9 mouse cellular contexts compared by ENCODE assay signal in genomic region chr15:78914091-78914822, GRCm38 (mm10). TPM values are rescaled to one million over a fixed set of nuclear protein-coding genes. Genes with fewer than 3 reads are reported as not detected.
DNase-seq lines count a peak whose midpoint lies in the region; ATAC-seq and TF ChIP-seq lines count a peak whose summit lies in the region.
"Had no signal": no experiment of that assay in that cellular context is flagged by ENCODE, and none has a peak within 500 bp of the region (broad histone marks: within the 10 kb centered on the region; RNA-seq: fewer than 3 reads in every experiment).

No protein-coding gene starts in this region.

- peak overlapping the region; percentile 90 for H3K27ac ChIP-seq in kidney, embryonic 14.5 days (ENCODE audit: low read depth, low read length)
- H3K27ac ChIP-seq in MEL (ENCODE audit: control insufficient read depth, low read depth, low read length): peak overlapping the region; percentile 35
- peak overlapping the region; percentile 97 for H3K27ac ChIP-seq in hindbrain, embryonic 16.5 days (ENCODE audit: low read depth, low read length)
- H3K27ac ChIP-seq in midbrain, embryonic 12.5 days (replicated peaks): peak overlapping the region; percentile 92

- TF ChIP-seq EP300 in MEL (IDR thresholded peaks at IDR 0.05; ENCODE audit: low read depth in 1 of 2, low read length in 2 of 2): no peak

- H3K4me1 ChIP-seq in kidney, embryonic 14.5 days (ENCODE audit: control insufficient read depth, insufficient read depth, low read length): peaks cover 26% of the 10 kb centered on the region
- H3K4me1 ChIP-seq in MEL (ENCODE audit: control insufficient read depth in 1 of 2, insufficient read depth in 2 of 2, low read length in 2 of 2): peaks cover 2 to 26% of the 10 kb centered on the region in 2 experiments
- peaks cover 25% of the 10 kb centered on the region for H3K4me1 ChIP-seq in hindbrain, embryonic 16.5 days (ENCODE audit: control insufficient read depth, insufficient read depth, low read depth, low read length)
- H3K4me1 ChIP-seq in midbrain, embryonic 12.5 days: peaks cover 31% of the 10 kb centered on the region

- no peaks in the 10 kb centered on the region for H3K9me3 ChIP-seq in kidney, embryonic 14.5 days (ENCODE audit: control insufficient read depth, low read length)
- no peaks in the 10 kb centered on the region for H3K9me3 ChIP-seq in MEL (replicated peaks; ENCODE audit: insufficient read depth, low read length)
- no peaks in the 10 kb centered on the region for H3K9me3 ChIP-seq in hindbrain, embryonic 16.5 days (ENCODE audit: control insufficient read depth, low read length)
- no peaks in the 10 kb centered on the region for H3K9me3 ChIP-seq in midbrain, embryonic 12.5 days

- H3K4me3 ChIP-seq in kidney, embryonic 14.5 days (ENCODE audit: low read length): peak overlapping the region; percentile 73
- peak overlapping the region; percentile 63 to 74 for H3K4me3 ChIP-seq in MEL (ENCODE audit: control insufficient read depth in 1 of 2, insufficient read depth in 1 of 2, low read depth in 2 of 2, low read length in 2 of 2)
- H3K4me3 ChIP-seq in hindbrain, embryonic 16.5 days (ENCODE audit: low read length): peak overlapping the region; percentile 77
- peak overlapping the region; percentile 63 for H3K4me3 ChIP-seq in midbrain, embryonic 12.5 days

- DNase-seq in kidney, postnatal 36 days: no peak
- DNase-seq in MEL (ENCODE audit: low read depth, low spot score): peak; percentile 67
- peak; percentile 84 for DNase-seq in embryo, embryonic 11 days
- peak; percentile 55 for DNase-seq in testis, postnatal 14 days (ENCODE audit: low spot score)
- no peak for DNase-seq in layer of hippocampus, adult 8-10 months (ENCODE audit: low spot score in 2 of 2)

- no peak for TF ChIP-seq RAD21 in MEL (IDR thresholded peaks at IDR 0.05; ENCODE audit: low read depth, low read length)

- under 1% methylated on average over 82 of the region's 87 CpGs for whole genome bisulfite sequencing in kidney, embryonic 14.5 days
- WGBS in hindbrain, embryonic 16.5 days: under 1% methylated on average over 50 of the region's 87 CpGs
- under 1% methylated on average over 87 of the region's 87 CpGs for WGBS in midbrain, embryonic 12.5 days

- TF ChIP-seq CTCF in MEL (IDR thresholded peaks at IDR 0.05 in 2 of 3, conservative IDR thresholded peaks at IDR 0.05 in 1 of 3; ENCODE audit: control insufficient read depth in 1 of 3, insufficient read depth in 1 of 3, low read depth in 2 of 3, low read length in 3 of 3, poor library complexity in 1 of 3, severe bottlenecking in 1 of 3): no peak

- peak overlapping the region; percentile 97 for H3K4me2 ChIP-seq in kidney, embryonic 14.5 days (replicated peaks; ENCODE audit: low read depth, low read length)
- peak overlapping the region; percentile 87 for H3K4me2 ChIP-seq in hindbrain, embryonic 16.5 days (ENCODE audit: low read length)
- peak overlapping the region; percentile 86 for H3K4me2 ChIP-seq in midbrain, embryonic 12.5 days (replicated peaks)

- H3K36me3 ChIP-seq in kidney, embryonic 14.5 days (ENCODE audit: control insufficient read depth, insufficient read depth, low read length): peaks cover 35% of the 10 kb centered on the region
- H3K36me3 ChIP-seq in MEL (ENCODE audit: control insufficient read depth in 1 of 2, insufficient read depth in 2 of 2, low read length in 2 of 2): peaks cover 4 to 10% of the 10 kb centered on the region in 2 experiments; a peak in 3 of 4 replicates
- peaks cover 4% of the 10 kb centered on the region for H3K36me3 ChIP-seq in hindbrain, embryonic 16.5 days (ENCODE audit: control insufficient read depth, insufficient read depth, low read length)
- peaks cover 17% of the 10 kb centered on the region for H3K36me3 ChIP-seq in midbrain, embryonic 12.5 days

- peak; percentile 53 for ATAC-seq in kidney, embryonic 14.5 days (ENCODE audit: low FRiP score, low TSS enrichment)
- ATAC-seq in hindbrain, embryonic 16.5 days: peak; percentile 69
- peak; percentile 59 for ATAC-seq in midbrain, embryonic 12.5 days (ENCODE audit: low FRiP score, low read depth)

- H3K79me2 ChIP-seq in MEL (ENCODE audit: control insufficient read depth, insufficient read depth, low read length, poor library complexity): peaks cover 21% of the 10 kb centered on the region

- peak overlapping the region; percentile 82 for H3K9ac ChIP-seq in kidney, embryonic 14.5 days (ENCODE audit: low read depth, low read length)
- H3K9ac ChIP-seq in MEL (ENCODE audit: control insufficient read depth, low read depth, low read length, poor library complexity, severe bottlenecking): peak overlapping the region; percentile 73
- peak overlapping the region; percentile 85 for H3K9ac ChIP-seq in hindbrain, embryonic 16.5 days (ENCODE audit: low read depth, low read length)
- peak overlapping the region; percentile 76 for H3K9ac ChIP-seq in midbrain, embryonic 12.5 days (replicated peaks)

- H3K27me3 ChIP-seq in kidney, embryonic 14.5 days (ENCODE audit: control insufficient read depth, insufficient read depth, low read length): no peaks in the 10 kb centered on the region
- no peaks in the 10 kb centered on the region for H3K27me3 ChIP-seq in MEL (ENCODE audit: control insufficient read depth in 1 of 2, insufficient read depth in 2 of 2, low read length in 2 of 2)
- H3K27me3 ChIP-seq in hindbrain, embryonic 16.5 days (replicated peaks; ENCODE audit: control insufficient read depth, insufficient read depth, low read length): no peaks in the 10 kb centered on the region
- H3K27me3 ChIP-seq in midbrain, embryonic 12.5 days: peaks cover 4% of the 10 kb centered on the region; the same call in 1 of the 2 replicates

- no peak for TF ChIP-seq POLR2A in MEL (IDR thresholded peaks at IDR 0.05; ENCODE audit: control insufficient read depth in 1 of 2, insufficient read depth in 1 of 2, low read depth in 1 of 2, low read length in 2 of 2, poor library complexity in 1 of 2)

TF ChIP-seq in MEL, 35 proteins besides CTCF, POLR2A, EP300 and RAD21 (continues in another document):
- TF ChIP-seq MXI1 (IDR thresholded peaks at IDR 0.05; ENCODE audit: low read depth, low read length) (0 out of 2 replicates have a peak, but pooled peaks have one; percentile 35), UBTF (IDR thresholded peaks at IDR 0.05; ENCODE audit: borderline replicate concordance, insufficient read depth, low read depth, low read length) (0 out of 2 replicates have a peak, but pooled peaks have one; percentile 37), SIN3A (IDR thresholded peaks at IDR 0.05; ENCODE audit: low read length) (0 out of 2 replicates have a peak, but pooled peaks have one; percentile 36), JUND (IDR thresholded peaks at IDR 0.05; ENCODE audit: low read depth, low read length) (no peak), USF2 (IDR thresholded peaks at IDR 0.05; ENCODE audit: borderline replicate concordance in 1 of 2, insufficient read depth in 1 of 2, low read depth in 1 of 2, low read length in 2 of 2) (no peak)

RNA-seq across cellular contexts. Expression of gene Pdxp, which starts 0.5 kb away (rescaled TPM):
- 20.5 and 25.8 TPM in 2 replicates for polyA plus RNA-seq in kidney, embryonic 14.5 days (2014; fragmentation: Nextera tagmentation; extraction: Ambion mirVana)
- 16.7 and 21.5 TPM in 2 replicates for total RNA-seq in MEL (2012; rRNA removed)
- 10 to 100 TPM in 1 of 2 experiments, not detected in 1; 25.4 TPM for polyA plus RNA-seq in MEL (2012; ENCODE audit: insufficient read depth in 1 of 2, insufficient read length in 2 of 2, low read depth in 1 of 2, low replicate concordance in 2 of 2, missing spikeins in 1 of 2)
- 94.7 and 96.9 TPM in 2 replicates for polyA plus RNA-seq in hindbrain, embryonic 16.5 days (2015; fragmentation: Nextera tagmentation; extraction: Ambion mirVana)
- 46.3 and 53.7 TPM in 2 replicates for polyA plus RNA-seq in midbrain, embryonic 12.5 days (2016; fragmentation: Nextera tagmentation; extraction: Ambion mirVana)
- total RNA-seq in layer of hippocampus, adult 8-10 months (2022): 100 to 1,000 TPM; 140 to 156 (median 148) TPM

RNA-seq across cellular contexts. Expression of gene Lgals1, which starts 12.3 kb away (rescaled TPM):
- polyA plus RNA-seq in kidney, embryonic 14.5 days (2014; fragmentation: Nextera tagmentation; extraction: Ambion mirVana): 584 and 814 TPM in 2 replicates
- 974 and 1,054 TPM in 2 replicates for total RNA-seq in MEL (2012; rRNA removed)
- 1,000 to 10,000 TPM in 1 of 2 experiments, 100 to 1,000 TPM in 1; 646 to 1,010 TPM for polyA plus RNA-seq in MEL (2012; ENCODE audit: insufficient read depth in 1 of 2, insufficient read length in 2 of 2, low read depth in 1 of 2, low replicate concordance in 2 of 2, missing spikeins in 1 of 2)
- polyA plus RNA-seq in hindbrain, embryonic 16.5 days (2015; fragmentation: Nextera tagmentation; extraction: Ambion mirVana): 105 and 169 TPM in 2 replicates
- 346 and 420 TPM in 2 replicates for polyA plus RNA-seq in midbrain, embryonic 12.5 days (2016; fragmentation: Nextera tagmentation; extraction: Ambion mirVana)
- total RNA-seq in layer of hippocampus, adult 8-10 months (2022): 10 to 100 TPM; 16.9 to 40.3 (median 28.2) TPM

RNA-seq across cellular contexts. Expression of gene Sh3bp1, which starts 14.7 kb away (rescaled TPM):
- 32.7 and 38.5 TPM in 2 replicates for polyA plus RNA-seq in kidney, embryonic 14.5 days (2014; fragmentation: Nextera tagmentation; extraction: Ambion mirVana)
- 17.1 and 21.0 TPM in 2 replicates for total RNA-seq in MEL (2012; rRNA removed)
- polyA plus RNA-seq in MEL (2012; ENCODE audit: insufficient read depth in 1 of 2, insufficient read length in 2 of 2, low read depth in 1 of 2, low replicate concordance in 2 of 2, missing spikeins in 1 of 2): 10 to 100 TPM in 1 of 2 experiments, not detected in 1; 80.2 TPM
- 4.5 and 6.7 TPM in 2 replicates for polyA plus RNA-seq in hindbrain, embryonic 16.5 days (2015; fragmentation: Nextera tagmentation; extraction: Ambion mirVana)
- polyA plus RNA-seq in midbrain, embryonic 12.5 days (2016; fragmentation: Nextera tagmentation; extraction: Ambion mirVana): 8.2 and 9.3 TPM in 2 replicates
- 10 to 100 TPM; 28.9 to 33.0 (median 31.8) TPM for total RNA-seq in layer of hippocampus, adult 8-10 months (2022)

RNA-seq across cellular contexts. Expression of gene Gm49510, which starts 14.8 kb away (rescaled TPM):
- polyA plus RNA-seq in kidney, embryonic 14.5 days (2014; fragmentation: Nextera tagmentation; extraction: Ambion mirVana): 0.19 and 0.59 TPM in 2 replicates
- 0.27 TPM in 1 of 2 replicates, not detected in the other for total RNA-seq in MEL (2012; rRNA removed)
- polyA plus RNA-seq in MEL (2012; ENCODE audit: insufficient read depth in 1 of 2, insufficient read length in 2 of 2, low read depth in 1 of 2, low replicate concordance in 2 of 2, missing spikeins in 1 of 2): under 1 TPM in 1 of 2 experiments, not detected in 1; 0.17 TPM
- 0.11 TPM in 1 of 2 replicates, not detected in the other for polyA plus RNA-seq in hindbrain, embryonic 16.5 days (2015; fragmentation: Nextera tagmentation; extraction: Ambion mirVana)
- polyA plus RNA-seq in midbrain, embryonic 12.5 days (2016; fragmentation: Nextera tagmentation; extraction: Ambion mirVana): 0.10 TPM in 1 of 2 replicates, not detected in the other
- 1 to 10 TPM in 1 of 4 experiments, under 1 TPM in 2, not detected in 1; 0.34 to 1.2 (median 0.38) TPM for total RNA-seq in layer of hippocampus, adult 8-10 months (2022)
- total RNA-seq: layer of hippocampus, postnatal 25 days had no signal

RNA-seq across cellular contexts. Expression of gene Nol12, which starts 20.5 kb away (rescaled TPM):
- polyA plus RNA-seq in kidney, embryonic 14.5 days (2014; fragmentation: Nextera tagmentation; extraction: Ambion mirVana): 55.8 and 64.6 TPM in 2 replicates
- 39.0 and 40.8 TPM in 2 replicates for total RNA-seq in MEL (2012; rRNA removed)
- polyA plus RNA-seq in MEL (2012; ENCODE audit: insufficient read depth in 1 of 2, insufficient read length in 2 of 2, low read depth in 1 of 2, low replicate concordance in 2 of 2, missing spikeins in 1 of 2): 100 to 1,000 TPM in 1 of 2 experiments, not detected in 1; 127 TPM
- polyA plus RNA-seq in hindbrain, embryonic 16.5 days (2015; fragmentation: Nextera tagmentation; extraction: Ambion mirVana): 63.6 and 68.1 TPM in 2 replicates
- polyA plus RNA-seq in midbrain, embryonic 12.5 days (2016; fragmentation: Nextera tagmentation; extraction: Ambion mirVana): 50.2 and 59.6 TPM in 2 replicates
- total RNA-seq in layer of hippocampus, adult 8-10 months (2022): 10 to 100 TPM; 34.4 to 41.8 (median 37.7) TPM

Comparison
In these comparisons a context has a peak if more than half of its experiments do, and no peak if none do; other contexts are left out.
1. H3K27ac ChIP-seq: peak in every context shown above with its lines; median percentile 97 in hindbrain, embryonic 16.5 days; 92 in midbrain, embryonic 12.5 days; 90 in kidney, embryonic 14.5 days; 35 in MEL.
2. DNase-seq: peak in MEL (single experiment), embryo, embryonic 11 days (single experiment) and testis, postnatal 14 days (single experiment); none in kidney, postnatal 36 days (0 of 2) and layer of hippocampus, adult 8-10 months (0 of 2).
3. Peak in every context shown above with its lines, with median percentiles within 50 percentile points of each other: ATAC-seq, H3K4me2 ChIP-seq, H3K4me3 ChIP-seq and H3K9ac ChIP-seq.